Mouse (Mus musculus) neural tube, embryonic 14.5 days (tissue): ENCODE data around the gene Erap1. TPM values are rescaled to one million over a fixed set of nuclear protein-coding genes. Genes with fewer than 3 reads are reported as not detected.
"Not testable (repeated sequence)": the region's sequence is repeated elsewhere in the genome, so short reads cannot be mapped to it uniquely, and the experiment has no call there.

Source experiments
- ATAC-seq: fragments of 200-750 bp; cut with Nextera tagmentation; 2 replicates; pipeline ENCODE4 v1.8.0; 2017; ENCODE audit warnings: low read depth, mild to moderate bottlenecking, moderate TSS enrichment, moderate library complexity
- H3K27ac ChIP-seq: fragments of 300-500 bp; sonication (generic); 2 replicates; pipeline ENCODE4 v1.5.1; 2014; ENCODE audit warnings: low read depth, mild to moderate bottlenecking, control low read depth, low read length, moderate library complexity, mixed read lengths
- H3K27me3 ChIP-seq: fragments of 300-500 bp; sonication (generic); 2 replicates; pipeline ENCODE4 v1.6.1; 2014; ENCODE audit warnings: low read length; ENCODE audit not compliant: control insufficient read depth, insufficient read depth
- H3K36me3 ChIP-seq: fragments of 300-500 bp; sonication (generic); 2 replicates; pipeline ENCODE4 v1.6.1; 2014; ENCODE audit warnings: low read length, mixed read lengths; ENCODE audit not compliant: control insufficient read depth, insufficient read depth
- H3K4me1 ChIP-seq: fragments of 300-500 bp; sonication (generic); 2 replicates; pipeline ENCODE4 v1.6.1; 2014; ENCODE audit warnings: low read length; ENCODE audit not compliant: control insufficient read depth, insufficient read depth
- H3K4me2 ChIP-seq: fragments of 300-500 bp; sonication (generic); 2 replicates; pipeline ENCODE4 v1.6.1; 2014; ENCODE audit warnings: mild to moderate bottlenecking, low read depth, low read length, control low read depth
- H3K4me3 ChIP-seq: fragments of 300-500 bp; sonication (generic); 2 replicates; pipeline ENCODE4 v1.5.1; 2014; ENCODE audit warnings: low read depth, low read length, control low read depth, mixed read lengths
- H3K9ac ChIP-seq: fragments of 300-500 bp; sonication (generic); replicated peaks from 2 replicates; pipeline ENCODE4 v1.6.1; 2014; ENCODE audit warnings: low read depth, mild to moderate bottlenecking, control low read depth, low read length, mixed read lengths
- H3K9me3 ChIP-seq: fragments of 300-500 bp; sonication (generic); 2 replicates; pipeline ENCODE4 v1.6.1; 2016; ENCODE audit warnings: low read length; ENCODE audit not compliant: control insufficient read depth
- WGBS: fragments of 180-500 bp; shearing (Covaris S2); extraction: QIAGEN DNeasy Blood & Tissue Kit; methylation state at CpG from one replicate; pipeline ENCODE4 v1.1.7; 2014; 5-methylcytosine and 5-hydroxymethylcytosine counted together
- polyA plus RNA-seq: library from polyadenylated mRNA; unstranded; fragments of >200 nt; fragmentation: Nextera tagmentation; extraction: Ambion mirVana; gene quantifications from 2 replicates; pipeline ENCODE4 v1.2.1, GENCODE M21; 2014

The Erap1 gene
- polyA plus RNA-seq, result 4.7 and 4.8 TPM in 2 replicates

- peak within 1 kb of the TSS; percentile 65 for H3K4me2 ChIP-seq
- H3K4me1 ChIP-seq, result no peaks in the 10 kb centered on the region; the same call in 1 of the 2 replicates
- ATAC-seq, result peak; percentile 73
- H3K27ac ChIP-seq, result peak within 1 kb of the TSS; percentile 75
- H3K4me3 ChIP-seq, result peak within 1 kb of the TSS; percentile 74
- no peaks in the 10 kb centered on the region for H3K27me3 ChIP-seq
- H3K36me3 ChIP-seq, result no peaks in the 10 kb centered on the region
- H3K9me3 ChIP-seq, result no peaks in the 10 kb centered on the region
- WGBS, result 1% methylated on average over 12 of the region's 12 CpGs
- H3K9ac ChIP-seq, result peak within 1 kb of the TSS; percentile 76
Measured at GRCm38 (mm10) chr13:74638793-74639711, at the start of gene Erap1. Gene Erap1, plus strand, starts transcription at chr13:74639568.

GRCm38 (mm10) chr13:74591401-74591821 is 48.0 kb upstream of the Erap1 start:
- H3K9me3 ChIP-seq, ATAC-seq, H3K9ac ChIP-seq, H3K4me3 ChIP-seq, H3K36me3 ChIP-seq, H3K4me2 ChIP-seq, H3K27ac ChIP-seq, H3K4me1 ChIP-seq, H3K27me3 ChIP-seq: not testable (repeated sequence)
- WGBS, result 56% methylated on average over 12 of the region's 12 CpGs

GRCm38 (mm10) chr13:74591828-74592227 is 47.5 kb upstream of the Erap1 start:
- ATAC-seq, H3K27ac ChIP-seq: not testable (repeated sequence)
- WGBS, result 91% methylated on average over 2 of the region's 2 CpGs

GRCm38 (mm10) chr13:74597022-74597421 is 42.3 kb upstream of the Erap1 start:
- H3K36me3 ChIP-seq, H3K27ac ChIP-seq, H3K4me1 ChIP-seq, H3K4me3 ChIP-seq, H3K27me3 ChIP-seq, H3K4me2 ChIP-seq, H3K9me3 ChIP-seq, H3K9ac ChIP-seq, ATAC-seq: not testable (repeated sequence)
- 95% methylated on average over 2 of the region's 2 CpGs for WGBS

More at GRCm38 (mm10) chr13:74591828-74592227, 47.5 kb upstream of the Erap1 start:
- H3K27me3 ChIP-seq, H3K4me3 ChIP-seq, H3K9ac ChIP-seq, H3K9me3 ChIP-seq, H3K36me3 ChIP-seq, H3K4me2 ChIP-seq, H3K4me1 ChIP-seq: not testable (repeated sequence)

- ATAC-seq, H3K36me3 ChIP-seq, H3K4me1 ChIP-seq, H3K9ac ChIP-seq, H3K27ac ChIP-seq, H3K4me3 ChIP-seq, H3K27me3 ChIP-seq, H3K9me3 ChIP-seq, H3K4me2 ChIP-seq: not testable (repeated sequence)
- WGBS, result no CpG with 5 or more reads among the region's 1 CpGs
Measured at GRCm38 (mm10) chr13:74601776-74602175, 37.6 kb upstream of the Erap1 start.

GRCm38 (mm10) chr13:74617163-74618019 is 22.0 kb upstream of the Erap1 start:
- Histone ChIP-seq H3K4me2 (peak overlapping the region; percentile 43), H3K4me3 (peak overlapping the region; percentile 41), H3K27ac (peak overlapping the region; percentile 81), H3K9ac (peak overlapping the region; percentile 54)
- H3K36me3 ChIP-seq, H3K4me1 ChIP-seq, H3K9me3 ChIP-seq, H3K27me3 ChIP-seq: not testable (repeated sequence)
- WGBS, result 12% methylated on average over 22 of the region's 22 CpGs
- peak; percentile 99 for ATAC-seq

GRCm38 (mm10) chr13:74632327-74632726 is 7.0 kb upstream of the Erap1 start:
- Histone ChIP-seq H3K9ac (no peak overlapping the region), H3K9me3 (no peaks in the 10 kb centered on the region), H3K4me2 (no peak overlapping the region), H3K27ac (no peak overlapping the region), H3K4me3 (no peak overlapping the region), H3K36me3 (no peaks in the 10 kb centered on the region), H3K27me3 (no peaks in the 10 kb centered on the region), H3K4me1 (no peaks in the 10 kb centered on the region)
- WGBS, result 66% methylated on average over 1 of the region's 1 CpGs
- ATAC-seq, result peak; percentile 49; the same call in 1 of the 2 replicates

- Histone ChIP-seq H3K4me2 (no peak overlapping the region), H3K27ac (no peak overlapping the region), H3K4me3 (no peak overlapping the region), H3K9me3 (no peaks in the 10 kb centered on the region), H3K9ac (no peak overlapping the region), H3K36me3 (no peaks in the 10 kb centered on the region), H3K4me1 (no peaks in the 10 kb centered on the region), H3K27me3 (no peaks in the 10 kb centered on the region)
- WGBS, result 90% methylated on average over 3 of the region's 3 CpGs
- ATAC-seq, result no peak
Measured at GRCm38 (mm10) chr13:74632857-74633256, 6.5 kb upstream of the Erap1 start.
